Mouse (Mus musculus) bone marrow macrophage, adult 2 months (primary cell): Measurements from ENCODE around the gene Pirt.

Experiments used
- CTCF ChIP-seq: IDR thresholded peaks from 2 replicates; pipeline ENCODE4 v1.5.1; 2012; ENCODE audit warnings: low read depth, mild to moderate bottlenecking, low read length, moderate library complexity
- POLR2A ChIP-seq: IDR thresholded peaks from 2 replicates; pipeline ENCODE4 v1.6.1; 2012; ENCODE audit warnings: mild to moderate bottlenecking, low read depth, low read length, borderline replicate concordance

- TF ChIP-seq CTCF (peak; percentile 72), POLR2A (no peak)
Observed at GRCm38 (mm10) chr11:66905617-66906384, 6.0 kb upstream of the Pirt start.
